Mouse (Mus musculus) ES-E14 (cell line): ENCODE results near the gene Syde2. TPM values are rescaled to one million over a fixed set of nuclear protein-coding genes. Genes with fewer than 3 reads are reported as not detected.

Experiments
- DNase-seq: peaks from one replicate; pipeline ENCODE4 v3.0.0-alpha.2; 2013; ENCODE audit warnings: low read depth, low spot score
- H3K27ac ChIP-seq: 2 replicates; pipeline ENCODE4 v1.5.1; 2012; ENCODE audit warnings: low read depth, mild to moderate bottlenecking, low read length, moderate library complexity, mixed read lengths; ENCODE audit not compliant: poor library complexity, insufficient read depth, severe bottlenecking
- H3K36me3 ChIP-seq: 2 replicates; pipeline ENCODE4 v1.6.1; 2012; ENCODE audit warnings: mild to moderate bottlenecking, low read length, moderate library complexity, mixed read lengths; ENCODE audit not compliant: control insufficient read depth, poor library complexity, insufficient read depth, severe bottlenecking
- H3K4me1 ChIP-seq, 2 experiments: fragments of 150-350 bp in 1 of 2; sonication (generic) in 1 of 2; 2 replicates each; pipeline ENCODE4 v1.6.1; 2012; ENCODE audit warnings: low read length in 2 of 2, mild to moderate bottlenecking in 1 of 2, mixed read lengths in 1 of 2; ENCODE audit not compliant: control insufficient read depth in 2 of 2, insufficient read depth in 2 of 2, poor library complexity in 1 of 2
- H3K4me3 ChIP-seq, 2 experiments: fragments of 150-350 bp in 1 of 2; sonication (generic) in 1 of 2; 2 replicates each; pipeline ENCODE4 v1.5.1; 2012; ENCODE audit warnings: low read length in 2 of 2, low read depth in 1 of 2, mild to moderate bottlenecking in 1 of 2, mixed read lengths in 1 of 2; ENCODE audit not compliant: insufficient read depth in 1 of 2, poor library complexity in 1 of 2, severe bottlenecking in 1 of 2
- H3K9ac ChIP-seq: 2 replicates; pipeline ENCODE4 v1.6.1; 2012; ENCODE audit warnings: low read depth, mild to moderate bottlenecking, low read length, mixed read lengths; ENCODE audit not compliant: poor library complexity, insufficient read depth, severe bottlenecking
- H3K9me3 ChIP-seq: fragments of 150-350 bp; sonication (generic); 2 replicates; pipeline ENCODE4 v1.6.1; 2012; ENCODE audit warnings: low read depth, mild to moderate bottlenecking, low read length; ENCODE audit not compliant: control insufficient read depth, insufficient read depth
- CHD2 ChIP-seq: IDR thresholded peaks from 2 replicates; pipeline ENCODE4 v1.6.1; 2014; ENCODE audit warnings: mild to moderate bottlenecking, low read depth, low read length, inconsistent platforms
- HCFC1 ChIP-seq: IDR thresholded peaks from 2 replicates; pipeline ENCODE4 v1.6.1; 2012; ENCODE audit warnings: low read length, inconsistent platforms, borderline replicate concordance; ENCODE audit not compliant: insufficient read depth
- MAFK ChIP-seq: IDR thresholded peaks from 2 replicates; pipeline ENCODE4 v1.6.1; 2014; ENCODE audit warnings: mild to moderate bottlenecking, low read depth, low read length, inconsistent platforms; ENCODE audit not compliant: insufficient read depth
- ZC3H11A ChIP-seq: IDR thresholded peaks from 2 replicates; pipeline ENCODE4 v1.6.1; 2012; ENCODE audit warnings: low read depth, mild to moderate bottlenecking, inconsistent platforms, low read length, borderline replicate concordance
- ZNF384 ChIP-seq: IDR thresholded peaks from 2 replicates; pipeline ENCODE4 v1.6.1; 2012; ENCODE audit warnings: low read depth, low read length, inconsistent platforms
- in situ Hi-C, 2 experiments: fragments of 600-800 bp; cut with MboI; formaldehyde crosslinking; loops; one replicate each; pipeline ENCODE4 v1.15.1; 2025; ENCODE audit warnings: low sequenced_read_pairs in 2 of 2, inconsistent platforms in 1 of 2; ENCODE audit not compliant: unreplicated experiment in 2 of 2
- total RNA-seq: library from RNA; depleted of rRNA; stranded (reverse); fragments of 300-350 nt; gene quantifications from 2 replicates; pipeline ENCODE4 v1.2.3, GENCODE M21; 2012; rRNA removed

Syde2 gene
- total RNA-seq, 1 experiment: 19.9 TPM

- DNase-seq: no peak
- in situ Hi-C loops: loop anchor here (5.0 to 10.0 kb wide), 2 partner anchors 115 to 118 kb away; no protein-coding TSS in a partner anchor
- no peaks in the 10 kb centered on the region for H3K4me1 ChIP-seq
- no peak overlapping the region for H3K27ac ChIP-seq
- no peak overlapping the region for H3K9ac ChIP-seq
- H3K4me3 ChIP-seq: no peak overlapping the region
- no peaks in the 10 kb centered on the region for H3K36me3 ChIP-seq
- H3K9me3 ChIP-seq: no peaks in the 10 kb centered on the region
- TF ChIP-seq HCFC1 (no peak), CHD2 (no peak), MAFK (no peak), ZNF384 (no peak), ZC3H11A (no peak)
Measured at GRCm38 (mm10) chr3:146059356-146059926, 71.8 kb downstream of the Syde2 start.

- no peaks in the 10 kb centered on the region for H3K4me1 ChIP-seq
- no peak overlapping the region for H3K9ac ChIP-seq
- DNase-seq: no peak
- no peaks in the 10 kb centered on the region for H3K9me3 ChIP-seq
- no peak overlapping the region for H3K4me3 ChIP-seq
- in situ Hi-C loops: no loop called here
- no peak overlapping the region for H3K27ac ChIP-seq
- H3K36me3 ChIP-seq: no peaks in the 10 kb centered on the region
- TF ChIP-seq MAFK: no peak
- no peak for TF ChIP-seq ZNF384
- no peak for TF ChIP-seq CHD2
- no peak for TF ChIP-seq ZC3H11A
- no peak for TF ChIP-seq HCFC1
Measured at GRCm38 (mm10) chr3:146063146-146063545, 75.5 kb downstream of the Syde2 start.

- no peak overlapping the region for H3K27ac ChIP-seq
- H3K4me3 ChIP-seq: no peak overlapping the region
- no peaks in the 10 kb centered on the region for H3K9me3 ChIP-seq
- no peaks in the 10 kb centered on the region for H3K36me3 ChIP-seq
- in situ Hi-C loops: no loop called here
- H3K4me1 ChIP-seq: no peaks in the 10 kb centered on the region
- no peak overlapping the region for H3K9ac ChIP-seq
- TF ChIP-seq ZNF384 (no peak), CHD2 (no peak), ZC3H11A (no peak), HCFC1 (no peak), MAFK (no peak)
- DNase-seq: no peak
Measured at GRCm38 (mm10) chr3:146069276-146069675, 81.6 kb downstream of the Syde2 start.

Other genes with a start within 250 kb of the Syde2 start
- gene Ddah1, start 229.2 kb upstream of the Syde2 start, total RNA-seq: 11.2 and 15.5 TPM in 2 replicates
- gene Bcl10, start 65.1 kb upstream of the Syde2 start, total RNA-seq: 14.9 and 27.8 TPM in 2 replicates
- gene 2410004B18Rik, start 49.9 kb upstream of the Syde2 start, total RNA-seq: 21.6 and 38.7 TPM in 2 replicates
- gene Wdr63, start 120.3 kb downstream of the Syde2 start, total RNA-seq: 0.32 and 0.67 TPM in 2 replicates
- gene Mcoln3, start 129.6 kb downstream of the Syde2 start, total RNA-seq: 1.4 and 2.5 TPM in 2 replicates
- 0.11 and 0.40 TPM in 2 replicates for gene Mcoln2, start 162.0 kb downstream of the Syde2 start, total RNA-seq
- 0.63 and 0.89 TPM in 2 replicates for gene Lpar3, start 233.1 kb downstream of the Syde2 start, total RNA-seq